Mouse (Mus musculus) testis, adult 2 months (tissue): ENCODE measurements at regions not wholly inside any gene's neighbourhood (a gene's known extent, or its start where the extent isn't known, plus 50 kb on each side); places are given as distances from the start of the nearest gene placed in this dataset.

ENCODE experiments used
- CTCF ChIP-seq: fragments of 200-500 bp; IDR thresholded peaks from 2 replicates; pipeline ENCODE4 v1.5.1; 2012; ENCODE audit warnings: low read depth, mild to moderate bottlenecking, inconsistent platforms, low read length, moderate library complexity; ENCODE audit not compliant: control insufficient read depth, insufficient read depth, insufficient replicate concordance
- POLR2A ChIP-seq: fragments of 200-500 bp; IDR thresholded peaks from 2 replicates; pipeline ENCODE4 v1.6.1; 2012; ENCODE audit warnings: low read depth, mild to moderate bottlenecking, inconsistent platforms, low read length, moderate library complexity; ENCODE audit not compliant: control insufficient read depth

GRCm38 (mm10) chr3:150695751-150696150 is 741.9 kb upstream of the Adgrl4 start:
- TF ChIP-seq CTCF (no peak), POLR2A (no peak)
